Mouse (Mus musculus): ENCODE measurements around the gene Akirin1. TPM values are rescaled to one million over a fixed set of nuclear protein-coding genes. Genes with fewer than 3 reads are reported as not detected.

The Akirin1 gene
- polyA plus RNA-seq (2015; fragmentation: Nextera tagmentation; extraction: Ambion mirVana), result 29.9 and 37.8 TPM in 2 replicates

DNA sequence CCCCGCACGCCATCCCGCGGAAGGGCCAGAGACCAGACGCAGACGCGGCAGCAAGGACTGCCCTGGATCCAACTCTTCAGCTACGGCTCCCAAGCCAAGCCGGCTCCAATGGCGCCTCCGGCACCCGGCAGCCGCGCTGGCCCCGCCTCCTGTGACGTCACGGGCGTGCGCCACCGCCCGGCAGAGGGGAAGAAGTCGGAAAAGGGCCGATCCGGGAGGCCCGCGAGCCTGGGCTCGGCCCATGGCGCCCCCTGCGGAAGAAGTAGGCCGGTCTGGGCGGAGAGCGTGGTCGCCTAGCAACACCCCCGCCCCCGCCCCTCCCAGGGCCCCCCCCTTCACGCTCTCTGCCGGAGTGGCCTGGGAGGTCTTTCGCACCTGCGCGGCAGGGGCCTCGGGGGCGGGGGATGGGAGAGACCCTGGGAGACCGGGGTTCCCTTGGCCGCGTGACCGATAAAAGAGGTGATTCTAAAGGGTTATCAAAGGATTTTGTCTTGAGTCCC, at the start of gene Akirin1:
TSS of gene Akirin1 (minus strand) at position 194 of the 500 bp plus-strand sequence.
- Histone ChIP-seq H3K9ac (ENCODE audit: low read length) (peak within 1 kb of the TSS; percentile 89), H3K36me3 (ENCODE audit: control insufficient read depth, insufficient read depth, low read length) (no peaks in the 10 kb centered on the region), H3K27me3 (ENCODE audit: control insufficient read depth, insufficient read depth, low read depth, low read length) (no peaks in the 10 kb centered on the region), H3K4me1 (replicated peaks; ENCODE audit: control insufficient read depth, insufficient read depth, low read length) (peaks cover 16% of the 10 kb centered on the region), H3K4me3 (ENCODE audit: low read length) (peak within 1 kb of the TSS; percentile 99), H3K4me2 (ENCODE audit: low read depth, low read length) (peak within 1 kb of the TSS; percentile 92), H3K9me3 (ENCODE audit: control insufficient read depth, low read length) (no peaks in the 10 kb centered on the region), H3K27ac (ENCODE audit: low read length) (peak within 1 kb of the TSS; percentile 78)
- ATAC-seq (ENCODE audit: low read depth), result peak; percentile 99
- WGBS, result 0% methylated on average over 42 of the region's 46 CpGs

DNA sequence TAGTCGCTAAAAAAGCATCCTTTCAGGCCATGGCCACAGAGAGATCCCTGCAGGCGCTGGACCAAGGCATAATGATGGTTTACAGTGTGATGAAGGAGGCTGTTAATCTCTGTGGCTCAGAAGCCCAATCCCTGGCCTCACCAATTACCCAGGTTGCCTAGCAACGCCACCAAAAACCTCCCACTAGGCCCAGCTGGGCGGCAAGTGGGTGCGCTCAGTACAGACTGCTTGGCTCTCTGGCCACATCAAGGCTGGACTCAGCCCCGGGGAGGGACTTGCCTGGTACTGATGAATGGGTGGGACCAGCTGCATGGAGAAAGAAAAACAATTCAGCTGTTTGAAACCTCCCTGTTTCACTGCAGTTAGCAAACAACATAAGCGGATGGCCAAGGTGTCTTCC, 47.7 kb upstream of the Akirin1 start:
- Histone ChIP-seq H3K36me3 (ENCODE audit: control insufficient read depth, insufficient read depth, low read length) (no peaks in the 10 kb centered on the region), H3K27ac (ENCODE audit: low read length) (no peak overlapping the region), H3K4me2 (ENCODE audit: low read depth, low read length) (no peak overlapping the region), H3K27me3 (ENCODE audit: control insufficient read depth, insufficient read depth, low read depth, low read length) (no peaks in the 10 kb centered on the region), H3K9ac (ENCODE audit: low read length) (no peak overlapping the region), H3K4me3 (ENCODE audit: low read length) (no peak overlapping the region), H3K9me3 (ENCODE audit: control insufficient read depth, low read length) (no peaks in the 10 kb centered on the region), H3K4me1 (replicated peaks; ENCODE audit: control insufficient read depth, insufficient read depth, low read length) (no peaks in the 10 kb centered on the region)
- no peak for ATAC-seq (ENCODE audit: low read depth)
- 57% methylated on average over 7 of the region's 7 CpGs for WGBS

DNA sequence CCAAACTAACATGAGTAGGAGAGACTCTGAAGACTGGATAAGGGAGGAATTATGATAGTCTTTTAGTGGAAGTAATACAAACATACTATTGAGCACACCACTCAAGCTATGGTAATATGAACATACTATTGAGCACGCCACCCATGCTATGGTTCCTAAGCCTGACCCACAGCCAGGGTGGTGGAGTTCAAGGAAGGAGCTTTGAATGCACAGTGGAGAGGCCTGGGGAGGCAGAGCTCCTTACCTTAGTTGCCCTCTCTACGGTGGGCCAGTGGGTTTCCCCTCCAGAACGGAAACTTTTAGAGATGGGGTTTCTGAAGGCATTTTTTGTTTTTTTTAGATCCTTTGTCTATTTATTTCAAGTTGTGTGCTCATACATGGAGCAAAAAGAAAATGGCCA, 47.3 kb upstream of the Akirin1 start:
- WGBS, result 86% methylated on average over 3 of the region's 3 CpGs
- H3K4me3 ChIP-seq (ENCODE audit: low read length), result no peak overlapping the region
- H3K4me2 ChIP-seq (ENCODE audit: low read depth, low read length), result no peak overlapping the region
- H3K9me3 ChIP-seq (ENCODE audit: control insufficient read depth, low read length), result no peaks in the 10 kb centered on the region
- no peaks in the 10 kb centered on the region for H3K36me3 ChIP-seq (ENCODE audit: control insufficient read depth, insufficient read depth, low read length)
- no peaks in the 10 kb centered on the region for H3K27me3 ChIP-seq (ENCODE audit: control insufficient read depth, insufficient read depth, low read depth, low read length)
- H3K27ac ChIP-seq (ENCODE audit: low read length), result no peak overlapping the region
- H3K4me1 ChIP-seq (replicated peaks; ENCODE audit: control insufficient read depth, insufficient read depth, low read length), result no peaks in the 10 kb centered on the region
- ATAC-seq (ENCODE audit: low read depth), result no peak
- H3K9ac ChIP-seq (ENCODE audit: low read length), result no peak overlapping the region

DNA sequence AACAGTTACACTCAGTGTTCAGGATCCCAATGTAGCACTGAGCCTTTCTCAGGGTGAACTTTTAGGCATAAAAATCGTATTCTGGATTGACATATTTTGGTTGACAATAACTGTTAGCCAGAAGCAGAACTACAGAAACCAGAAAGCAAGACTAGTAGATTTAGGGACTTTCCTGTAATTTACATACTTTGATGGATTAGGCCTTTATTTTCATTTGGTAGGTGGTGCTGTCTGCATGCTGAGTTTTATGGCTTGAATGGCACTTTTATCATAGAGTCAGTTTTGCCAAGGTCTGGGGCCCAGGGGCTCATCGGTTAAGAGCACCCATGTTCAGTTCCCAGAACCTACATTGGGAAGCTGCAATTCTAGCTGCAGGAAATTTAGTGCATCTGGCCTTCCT, 44.9 kb upstream of the Akirin1 start:
- Histone ChIP-seq H3K27me3 (ENCODE audit: control insufficient read depth, insufficient read depth, low read depth, low read length) (no peaks in the 10 kb centered on the region), H3K9me3 (ENCODE audit: control insufficient read depth, low read length) (no peaks in the 10 kb centered on the region), H3K4me1 (replicated peaks; ENCODE audit: control insufficient read depth, insufficient read depth, low read length) (no peaks in the 10 kb centered on the region), H3K4me2 (ENCODE audit: low read depth, low read length) (no peak overlapping the region), H3K9ac (ENCODE audit: low read length) (no peak overlapping the region), H3K36me3 (ENCODE audit: control insufficient read depth, insufficient read depth, low read length) (no peaks in the 10 kb centered on the region), H3K4me3 (ENCODE audit: low read length) (no peak overlapping the region), H3K27ac (ENCODE audit: low read length) (no peak overlapping the region)
- ATAC-seq (ENCODE audit: low read depth), result no peak
- 63% methylated on average over 2 of the region's 2 CpGs for WGBS

DNA sequence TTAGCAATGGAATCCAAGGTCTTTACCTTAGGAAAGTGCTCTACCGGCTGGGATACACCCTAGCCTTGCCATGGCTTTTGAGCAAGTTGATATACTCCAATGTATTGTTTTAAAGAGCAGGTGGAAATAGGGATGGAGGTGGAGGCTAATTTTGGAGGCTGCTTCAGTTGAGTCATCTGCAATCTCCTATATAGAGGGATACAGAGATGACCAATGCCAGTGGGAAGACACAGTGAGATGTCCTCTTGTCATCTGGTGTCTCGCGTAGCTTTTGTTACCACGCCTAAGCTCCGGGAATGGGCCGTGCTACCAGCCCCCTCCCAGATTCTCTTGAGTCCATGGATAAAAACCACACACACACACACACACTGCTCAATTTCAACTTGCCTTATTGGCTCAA, 43.0 kb upstream of the Akirin1 start:
- 85% methylated on average over 6 of the region's 6 CpGs for WGBS
- Histone ChIP-seq H3K27me3 (ENCODE audit: control insufficient read depth, insufficient read depth, low read depth, low read length) (no peaks in the 10 kb centered on the region), H3K4me2 (ENCODE audit: low read depth, low read length) (no peak overlapping the region), H3K9me3 (ENCODE audit: control insufficient read depth, low read length) (no peaks in the 10 kb centered on the region), H3K27ac (ENCODE audit: low read length) (no peak overlapping the region), H3K4me1 (replicated peaks; ENCODE audit: control insufficient read depth, insufficient read depth, low read length) (no peaks in the 10 kb centered on the region; the same call in 1 of the 2 replicates), H3K4me3 (ENCODE audit: low read length) (no peak overlapping the region), H3K9ac (ENCODE audit: low read length) (no peak overlapping the region), H3K36me3 (ENCODE audit: control insufficient read depth, insufficient read depth, low read length) (no peaks in the 10 kb centered on the region)
- no peak for ATAC-seq (ENCODE audit: low read depth)

DNA sequence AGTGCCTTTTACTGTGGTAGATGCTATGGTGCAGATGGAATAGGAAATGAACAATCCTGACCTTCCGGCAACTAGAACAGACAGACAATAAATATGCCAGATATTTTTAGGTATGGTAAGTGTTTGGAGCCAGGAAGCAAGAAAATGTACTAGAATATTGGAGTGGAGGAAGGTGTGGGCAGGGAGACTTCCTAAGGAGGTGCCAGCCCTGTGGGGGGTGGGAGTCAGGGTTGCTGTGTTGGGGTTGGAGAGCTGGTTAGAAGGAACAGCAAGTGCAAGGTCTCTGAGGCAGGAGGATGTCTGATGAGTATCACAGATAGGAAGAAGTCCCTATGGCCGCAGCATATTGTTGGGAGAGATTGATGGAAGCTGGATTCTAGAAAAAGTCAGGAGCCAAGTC, 42.5 kb upstream of the Akirin1 start:
- H3K4me2 ChIP-seq (ENCODE audit: low read depth, low read length), result no peak overlapping the region
- H3K27me3 ChIP-seq (ENCODE audit: control insufficient read depth, insufficient read depth, low read depth, low read length), result no peaks in the 10 kb centered on the region
- H3K4me3 ChIP-seq (ENCODE audit: low read length), result no peak overlapping the region
- no peak overlapping the region for H3K9ac ChIP-seq (ENCODE audit: low read length)
- ATAC-seq (ENCODE audit: low read depth), result 0 out of 2 replicates have a peak, but pooled peaks have one; percentile 31
- 70% methylated on average over 2 of the region's 2 CpGs for WGBS
- H3K9me3 ChIP-seq (ENCODE audit: control insufficient read depth, low read length), result no peaks in the 10 kb centered on the region
- no peaks in the 10 kb centered on the region for H3K36me3 ChIP-seq (ENCODE audit: control insufficient read depth, insufficient read depth, low read length)
- no peak overlapping the region for H3K27ac ChIP-seq (ENCODE audit: low read length)
- H3K4me1 ChIP-seq (replicated peaks; ENCODE audit: control insufficient read depth, insufficient read depth, low read length), result peaks cover 3% of the 10 kb centered on the region; the same call in 1 of the 2 replicates

DNA sequence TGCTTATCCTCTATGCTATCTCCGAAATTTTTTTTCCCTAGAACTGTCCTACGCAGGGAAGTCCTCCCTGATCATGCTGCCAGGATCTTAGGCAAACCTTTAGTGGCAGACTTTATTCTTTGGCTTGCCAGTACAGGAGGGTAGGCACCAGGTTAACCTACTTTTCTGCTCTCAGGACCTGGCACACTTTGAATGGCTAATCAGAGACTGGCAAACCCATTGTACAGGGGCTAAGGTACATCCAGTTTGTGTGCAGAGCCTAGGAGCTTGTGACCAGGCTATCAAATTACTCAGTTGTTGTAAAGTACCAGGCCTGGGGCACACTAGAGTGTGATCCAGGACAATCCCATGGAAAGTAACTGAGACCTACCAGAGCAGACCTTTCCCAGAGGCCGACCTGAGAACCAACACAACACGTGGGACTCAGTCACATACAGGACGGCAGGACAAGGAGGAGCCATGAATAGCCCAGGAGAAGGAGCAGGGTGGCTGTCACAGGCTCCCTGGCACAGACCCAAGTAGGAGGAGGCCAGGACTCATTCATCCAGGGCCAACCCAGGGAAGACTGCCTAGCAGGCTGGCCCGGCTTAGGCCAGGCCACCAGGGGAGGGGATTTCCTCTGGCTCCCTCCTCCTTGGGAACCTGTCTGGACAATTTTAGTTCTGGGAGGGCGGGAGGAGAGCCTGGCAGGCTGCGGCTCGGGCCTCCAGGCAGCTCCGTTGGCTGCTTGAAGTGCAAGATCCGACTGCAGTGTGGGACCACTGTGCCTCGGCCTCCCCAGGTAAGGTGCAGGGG, 37.2 kb upstream of the Akirin1 start, which contains the start of gene Rhbdl2:
TSS of gene Rhbdl2 (plus strand) at position 684 of the 795 bp plus-strand sequence.
- peak within 1 kb of the TSS; percentile 19; the same call in 1 of the 2 replicates for H3K4me3 ChIP-seq (ENCODE audit: low read length)
- peak within 1 kb of the TSS; percentile 35; the same call in 1 of the 2 replicates for H3K4me2 ChIP-seq (ENCODE audit: low read depth, low read length)
- H3K9me3 ChIP-seq (ENCODE audit: control insufficient read depth, low read length), result no peaks in the 10 kb centered on the region
- ATAC-seq (ENCODE audit: low read depth), result peak; percentile 94
- whole genome bisulfite sequencing, result 19% methylated on average over 12 of the region's 12 CpGs
- 0 out of 2 replicates have a peak within 1 kb of the TSS, but pooled peaks have one; percentile 15 for H3K27ac ChIP-seq (ENCODE audit: low read length)
- no peaks in the 10 kb centered on the region for H3K27me3 ChIP-seq (ENCODE audit: control insufficient read depth, insufficient read depth, low read depth, low read length)
- peaks cover 5% of the 10 kb centered on the region; the same call in 1 of the 2 replicates for H3K4me1 ChIP-seq (replicated peaks; ENCODE audit: control insufficient read depth, insufficient read depth, low read length)
- peak within 1 kb of the TSS; percentile 40 for H3K9ac ChIP-seq (ENCODE audit: low read length)
- no peaks in the 10 kb centered on the region for H3K36me3 ChIP-seq (ENCODE audit: control insufficient read depth, insufficient read depth, low read length)

DNA sequence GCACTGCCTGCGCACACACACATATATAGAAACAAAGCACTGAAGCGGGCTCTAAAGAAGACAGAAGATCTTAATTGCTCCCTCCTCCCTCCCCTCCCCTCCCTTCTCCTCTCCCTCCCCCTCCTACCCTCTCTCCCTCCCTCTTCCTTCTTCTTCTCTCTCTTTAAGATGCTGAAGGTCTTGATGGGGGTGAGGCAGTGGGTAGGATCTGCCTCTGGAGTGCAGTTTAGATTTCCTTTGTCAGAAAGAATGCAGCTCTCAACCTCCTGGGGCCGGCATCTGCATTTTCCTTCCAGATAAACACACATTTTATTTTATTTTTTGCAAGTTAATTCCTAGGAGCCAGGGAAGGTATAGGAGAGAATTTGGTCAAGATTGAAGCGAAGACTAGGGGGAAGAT, 18.1 kb upstream of the Akirin1 start:
- no peak for ATAC-seq (ENCODE audit: low read depth)
- 72% methylated on average over 4 of the region's 4 CpGs for WGBS
- no peak overlapping the region for H3K4me3 ChIP-seq (ENCODE audit: low read length)
- no peak overlapping the region for H3K27ac ChIP-seq (ENCODE audit: low read length)
- no peak overlapping the region for H3K4me2 ChIP-seq (ENCODE audit: low read depth, low read length)
- H3K9ac ChIP-seq (ENCODE audit: low read length), result no peak overlapping the region
- H3K27me3 ChIP-seq (ENCODE audit: control insufficient read depth, insufficient read depth, low read depth, low read length), result no peaks in the 10 kb centered on the region
- H3K4me1 ChIP-seq (replicated peaks; ENCODE audit: control insufficient read depth, insufficient read depth, low read length), result no peaks in the 10 kb centered on the region
- no peaks in the 10 kb centered on the region for H3K36me3 ChIP-seq (ENCODE audit: control insufficient read depth, insufficient read depth, low read length)
- no peaks in the 10 kb centered on the region for H3K9me3 ChIP-seq (ENCODE audit: control insufficient read depth, low read length)

DNA sequence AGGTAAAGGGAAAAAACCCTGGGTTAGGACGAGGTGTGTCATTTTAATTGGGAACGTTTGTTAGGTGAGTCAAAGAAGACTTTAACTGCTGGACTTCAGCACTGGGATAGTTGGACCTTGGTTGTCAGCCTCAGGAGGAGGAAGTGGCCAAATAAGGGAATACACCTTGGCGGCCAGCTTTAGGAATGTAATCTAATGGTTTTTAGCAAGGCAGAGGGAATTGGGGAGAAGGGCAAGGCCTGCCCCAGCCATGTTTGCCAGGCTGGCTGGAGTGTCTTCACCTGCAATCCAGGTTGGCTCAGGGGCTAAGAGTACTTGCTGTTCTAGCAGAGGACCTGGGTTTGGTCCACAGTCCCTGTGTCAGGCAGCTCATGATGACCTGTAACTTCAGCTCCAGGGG, 17.7 kb upstream of the Akirin1 start:
- no peak overlapping the region for H3K4me3 ChIP-seq (ENCODE audit: low read length)
- H3K4me2 ChIP-seq (ENCODE audit: low read depth, low read length), result no peak overlapping the region
- H3K9me3 ChIP-seq (ENCODE audit: control insufficient read depth, low read length), result no peaks in the 10 kb centered on the region
- H3K9ac ChIP-seq (ENCODE audit: low read length), result no peak overlapping the region
- H3K4me1 ChIP-seq (replicated peaks; ENCODE audit: control insufficient read depth, insufficient read depth, low read length), result no peaks in the 10 kb centered on the region
- ATAC-seq (ENCODE audit: low read depth), result no peak
- no peaks in the 10 kb centered on the region for H3K27me3 ChIP-seq (ENCODE audit: control insufficient read depth, insufficient read depth, low read depth, low read length)
- 56% methylated on average over 3 of the region's 3 CpGs for WGBS
- H3K27ac ChIP-seq (ENCODE audit: low read length), result no peak overlapping the region
- no peaks in the 10 kb centered on the region for H3K36me3 ChIP-seq (ENCODE audit: control insufficient read depth, insufficient read depth, low read length)

All from lung, embryonic 16.5 days (tissue).